Mouse (Mus musculus): ENCODE data around the gene Morc4. TPM values are rescaled to one million over a fixed set of nuclear protein-coding genes. Genes with fewer than 3 reads are reported as not detected.

Gene Morc4
- total and polyA plus RNA-seq, 3 experiments: not detected

GRCm38 (mm10) chrX:139812636-139813298, 58.7 kb downstream of the Morc4 start:
- no peak overlapping the region for H3K9ac ChIP-seq (ENCODE audit: insufficient read depth, low read depth)
- H3K4me1 ChIP-seq (ENCODE audit: control insufficient read depth in 1 of 2, insufficient read depth in 2 of 2): peaks cover 6 to 20% of the 10 kb centered on the region in 2 experiments; a peak in 1 of 4 replicates
- no peaks in the 10 kb centered on the region for H3K9me3 ChIP-seq (replicated peaks; ENCODE audit: low read length)
- H3K4me2 ChIP-seq (ENCODE audit: insufficient read depth, low read depth, poor library complexity, severe bottlenecking): no peak overlapping the region
- TF ChIP-seq JUND (conservative IDR thresholded peaks at IDR 0.05; ENCODE audit: low read depth, low read length): peak; percentile 40; the same call in 1 of the 2 replicates
- TF ChIP-seq SIN3A (IDR thresholded peaks at IDR 0.05; ENCODE audit: low read length): no peak
- no peak for TF ChIP-seq TBP (conservative IDR thresholded peaks at IDR 0.05; ENCODE audit: low read depth, low read length)
- peak; percentile 51; the same call in 1 of the 2 replicates for TF ChIP-seq JUN (IDR thresholded peaks at IDR 0.05; ENCODE audit: insufficient read depth, low read depth, low read length)
- TF ChIP-seq EP300 (IDR thresholded peaks at IDR 0.05; ENCODE audit: low read length): 0 out of 2 replicates have a peak, but pooled peaks have one; percentile 25
- no peak for TF ChIP-seq MYC (IDR thresholded peaks at IDR 0.05; ENCODE audit: low read depth, low read length)
- H3K27me3 ChIP-seq (replicated peaks): no peaks in the 10 kb centered on the region
- H3K4me3 ChIP-seq (replicated peaks in 1 of 3; ENCODE audit: low read depth in 2 of 3, low read length in 2 of 3, poor library complexity in 1 of 3): no peak overlapping the region
- dilution Hi-C loops (cut with MboI; ENCODE audit: extremely low pct_ligation_motif_present, extremely low pct_unique_long_range_greater_than_20kb, low sequenced_read_pairs): no loop called here
- peak; percentile 24 for DNase-seq (ENCODE audit: extremely low read depth)
- in situ Hi-C loops (cut with MboI; ENCODE audit: low pct_ligation_motif_present, low pct_unique_long_range_greater_than_20kb, low sequenced_read_pairs): no loop called here
- no peaks in the 10 kb centered on the region for H3K36me3 ChIP-seq (replicated peaks in 1 of 2; ENCODE audit: control insufficient read depth in 1 of 2, insufficient read depth in 1 of 2, low read length in 1 of 2)
- H3K27ac ChIP-seq (ENCODE audit: insufficient read depth, low read depth): no peak overlapping the region
- no peaks in the 10 kb centered on the region for H3K79me2 ChIP-seq (replicated peaks; ENCODE audit: control insufficient read depth, extremely low read depth, insufficient read depth, poor library complexity, severe bottlenecking)

- no peak overlapping the region for H3K27ac ChIP-seq (ENCODE audit: insufficient read depth, low read depth)
- H3K9me3 ChIP-seq (replicated peaks; ENCODE audit: low read length): no peaks in the 10 kb centered on the region
- H3K4me3 ChIP-seq (replicated peaks in 1 of 3; ENCODE audit: low read depth in 2 of 3, low read length in 2 of 3, poor library complexity in 1 of 3): no peak overlapping the region
- no peaks in the 10 kb centered on the region for H3K27me3 ChIP-seq (replicated peaks)
- TF ChIP-seq SIN3A (IDR thresholded peaks at IDR 0.05; ENCODE audit: low read length) (no peak), GABPA (IDR thresholded peaks at IDR 0.05; ENCODE audit: insufficient replicate concordance, low read depth, low read length) (no peak)
- no peak overlapping the region for H3K4me2 ChIP-seq (ENCODE audit: insufficient read depth, low read depth, poor library complexity, severe bottlenecking)
- H3K9ac ChIP-seq (ENCODE audit: insufficient read depth, low read depth): no peak overlapping the region
- H3K79me2 ChIP-seq (replicated peaks; ENCODE audit: control insufficient read depth, extremely low read depth, insufficient read depth, poor library complexity, severe bottlenecking): no peaks in the 10 kb centered on the region
- H3K36me3 ChIP-seq (replicated peaks in 1 of 2; ENCODE audit: control insufficient read depth in 1 of 2, insufficient read depth in 1 of 2, low read length in 1 of 2): no peaks in the 10 kb centered on the region
- DNase-seq (ENCODE audit: extremely low read depth): no peak
- in situ Hi-C loops (cut with MboI; ENCODE audit: low pct_ligation_motif_present, low pct_unique_long_range_greater_than_20kb, low sequenced_read_pairs) (no loop called here), dilution Hi-C loops (cut with MboI; ENCODE audit: extremely low pct_ligation_motif_present, extremely low pct_unique_long_range_greater_than_20kb, low sequenced_read_pairs) (no loop called here)
- peaks cover 4 to 16% of the 10 kb centered on the region in 2 experiments; a peak in 1 of 4 replicates for H3K4me1 ChIP-seq (ENCODE audit: control insufficient read depth in 1 of 2, insufficient read depth in 2 of 2)
Observed at GRCm38 (mm10) chrX:139808501-139808900, 63.0 kb downstream of the Morc4 start.

- Histone ChIP-seq H3K4me1 (ENCODE audit: control insufficient read depth in 1 of 2, insufficient read depth in 2 of 2) (peaks cover 4 to 13% of the 10 kb centered on the region in 2 experiments; a peak in 1 of 4 replicates), H3K36me3 (replicated peaks in 1 of 2; ENCODE audit: control insufficient read depth in 1 of 2, insufficient read depth in 1 of 2, low read length in 1 of 2) (no peaks in the 10 kb centered on the region), H3K9ac (ENCODE audit: insufficient read depth, low read depth) (no peak overlapping the region), H3K27me3 (replicated peaks) (no peaks in the 10 kb centered on the region), H3K4me2 (ENCODE audit: insufficient read depth, low read depth, poor library complexity, severe bottlenecking) (no peak overlapping the region), H3K79me2 (replicated peaks; ENCODE audit: control insufficient read depth, extremely low read depth, insufficient read depth, poor library complexity, severe bottlenecking) (no peaks in the 10 kb centered on the region), H3K27ac (ENCODE audit: insufficient read depth, low read depth) (no peak overlapping the region), H3K9me3 (replicated peaks; ENCODE audit: low read length) (no peaks in the 10 kb centered on the region), H3K4me3 (replicated peaks in 1 of 3; ENCODE audit: low read depth in 2 of 3, low read length in 2 of 3, poor library complexity in 1 of 3) (no peak overlapping the region)
- in situ Hi-C loops (cut with MboI; ENCODE audit: low pct_ligation_motif_present, low pct_unique_long_range_greater_than_20kb, low sequenced_read_pairs): no loop called here
- DNase-seq (ENCODE audit: extremely low read depth): no peak
- dilution Hi-C loops (cut with MboI; ENCODE audit: extremely low pct_ligation_motif_present, extremely low pct_unique_long_range_greater_than_20kb, low sequenced_read_pairs): no loop called here
- TF ChIP-seq TCF12 (IDR thresholded peaks at IDR 0.05; ENCODE audit: low read depth, low read length): no peak
- TF ChIP-seq IRF4 (IDR thresholded peaks at IDR 0.05; ENCODE audit: low read depth, low read length): no peak
- TF ChIP-seq ZC3H11A (IDR thresholded peaks at IDR 0.05; ENCODE audit: low read depth, low read length): no peak
Observed at GRCm38 (mm10) chrX:139808085-139808484, 63.4 kb downstream of the Morc4 start.
